20 mouse cellular contexts compared by ENCODE assay signal in genomic region chr2:61837243-61837806, GRCm38 (mm10). TPM values are rescaled to one million over a fixed set of nuclear protein-coding genes. Genes with fewer than 3 reads are reported as not detected.
"Had no signal": no experiment of that assay in that cellular context is flagged by ENCODE, and none has a peak within 500 bp of the region (broad histone marks: within the 10 kb centered on the region; RNA-seq: fewer than 3 reads in every experiment).

No protein-coding gene starts in this region.

- H3K9ac ChIP-seq: liver, embryonic 14.5 days; liver, postnatal 0 days; lung, embryonic 14.5 days; midbrain, embryonic 12.5 days; midbrain, embryonic 15.5 days; neural tube, embryonic 13.5 days; stomach, embryonic 15.5 days had no signal

- H3K4me2 ChIP-seq: lung, embryonic 14.5 days; midbrain, embryonic 12.5 days; midbrain, embryonic 15.5 days; neural tube, embryonic 13.5 days; stomach, embryonic 15.5 days had no signal

- H3K4me1 ChIP-seq: midbrain, embryonic 12.5 days; midbrain, embryonic 15.5 days; neural tube, embryonic 13.5 days; stomach, embryonic 15.5 days had no signal

- H3K36me3 ChIP-seq: midbrain, embryonic 12.5 days; midbrain, embryonic 15.5 days; neural tube, embryonic 13.5 days; stomach, embryonic 15.5 days had no signal

- H3K9me3 ChIP-seq: midbrain, embryonic 12.5 days; midbrain, embryonic 15.5 days; neural tube, embryonic 13.5 days; stomach, embryonic 15.5 days had no signal

- H3K27ac ChIP-seq: liver, embryonic 14.5 days; macrophage; midbrain, embryonic 12.5 days; midbrain, embryonic 15.5 days; neural tube, embryonic 13.5 days; stomach, embryonic 15.5 days had no signal

- ATAC-seq: liver, postnatal 0 days; lung, postnatal 0 days; midbrain, embryonic 15.5 days had no signal

- H3K4me3 ChIP-seq: midbrain, embryonic 12.5 days; midbrain, embryonic 15.5 days; myocyte; neural tube, embryonic 13.5 days; stomach, embryonic 15.5 days had no signal

- H3K27me3 ChIP-seq: midbrain, embryonic 12.5 days; midbrain, embryonic 15.5 days; neural tube, embryonic 13.5 days; stomach, embryonic 15.5 days had no signal

- DNase-seq: kidney, adult 9 months; kidney, postnatal 14 days; kidney, postnatal 4 days; liver, postnatal 0 days; lung, embryonic 14.5 days; retina, postnatal 1 day; right cerebral cortex, postnatal 25 days; spleen, adult 18-20 months; thymus, postnatal 25 days had no signal

RNA-seq across cellular contexts. Expression of gene Tbr1, which starts 34.6 kb away (rescaled TPM):
- total RNA-seq: liver, adult 2 months; monocyte, adult 5-6 weeks had no signal
- polyA plus RNA-seq: kidney, embryonic 16.5 days; liver, adult 2 months; liver, postnatal 0 days; macrophage; stomach, embryonic 15.5 days had no signal
